Mouse (Mus musculus) hindlimb bud, embryonic 11.5 days (tissue): ENCODE results near the gene S100z.
A peak's percentile ranks its signal among the peaks of the same experiment; 100 is the strongest.

Experiments used
- DNase-seq: peaks from one replicate; pipeline ENCODE4 v3.0.0-alpha.2; 2012; ENCODE audit warnings: low read depth, low spot score; ENCODE audit errors: extremely low spot score

S100z gene

GRCm38 (mm10) chr13:95478671-95479413 is at the start of gene S100z:
TSS of gene S100z (minus strand) at chr13:95478721.
- DNase-seq: no peak

DNA sequence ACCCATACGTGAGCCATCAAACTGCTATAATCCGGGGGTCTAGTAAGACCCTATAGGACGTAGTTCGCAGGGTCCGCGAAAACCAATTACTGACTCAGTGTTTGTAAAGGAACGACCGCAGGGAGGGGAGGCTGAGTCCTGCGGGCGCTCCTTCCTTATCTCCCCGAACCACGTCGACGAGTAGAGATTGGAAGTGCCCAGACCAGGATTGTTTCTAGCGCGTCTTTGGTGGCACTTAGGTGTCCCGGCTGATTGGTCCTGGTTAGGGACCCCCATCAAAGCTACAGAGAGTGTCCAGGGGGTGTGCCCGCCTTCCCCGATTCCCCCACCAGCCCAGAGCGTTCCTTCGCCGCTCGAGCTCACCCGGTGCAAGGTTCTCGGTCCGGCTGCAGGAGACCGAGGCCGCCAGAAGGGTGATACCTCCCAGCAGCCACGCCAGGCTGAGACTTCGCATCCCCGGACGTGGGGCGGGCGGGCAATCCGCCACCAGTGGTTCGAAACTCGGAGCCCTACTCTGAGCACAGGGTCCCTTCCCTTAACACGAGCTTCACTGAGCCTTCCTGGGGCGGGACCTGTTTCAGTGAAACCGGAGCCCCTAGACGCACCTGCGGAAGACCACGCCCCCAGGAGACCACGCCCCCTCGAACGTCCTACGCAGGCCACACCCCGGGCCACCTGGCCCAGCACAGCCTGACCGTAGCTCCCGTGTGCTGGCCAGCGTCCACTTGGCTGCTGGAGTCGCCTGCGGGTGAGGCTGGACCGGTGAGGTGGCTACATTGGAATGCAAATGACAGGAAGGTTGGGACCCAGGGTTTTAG is 46.4 kb upstream of the S100z start, which contains the start of gene F2rl1:
F2rl1 (minus strand) TSS at position 554 of the 818 bp plus-strand sequence.
- no peak for DNase-seq

DNA sequence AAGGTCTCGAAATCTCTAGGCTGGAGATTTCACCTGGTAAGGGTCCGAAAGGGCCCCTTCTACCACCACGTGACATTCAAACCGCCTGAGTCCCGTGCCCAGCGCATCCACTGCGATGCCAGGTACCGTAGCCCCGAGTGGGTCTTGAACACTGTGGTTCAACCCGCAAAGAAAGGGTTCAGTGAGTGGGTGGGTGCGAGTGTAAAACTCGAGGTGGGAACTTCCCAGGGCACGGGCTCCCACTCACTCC is 45.8 kb upstream of the S100z start:
- no peak for DNase-seq

DNA sequence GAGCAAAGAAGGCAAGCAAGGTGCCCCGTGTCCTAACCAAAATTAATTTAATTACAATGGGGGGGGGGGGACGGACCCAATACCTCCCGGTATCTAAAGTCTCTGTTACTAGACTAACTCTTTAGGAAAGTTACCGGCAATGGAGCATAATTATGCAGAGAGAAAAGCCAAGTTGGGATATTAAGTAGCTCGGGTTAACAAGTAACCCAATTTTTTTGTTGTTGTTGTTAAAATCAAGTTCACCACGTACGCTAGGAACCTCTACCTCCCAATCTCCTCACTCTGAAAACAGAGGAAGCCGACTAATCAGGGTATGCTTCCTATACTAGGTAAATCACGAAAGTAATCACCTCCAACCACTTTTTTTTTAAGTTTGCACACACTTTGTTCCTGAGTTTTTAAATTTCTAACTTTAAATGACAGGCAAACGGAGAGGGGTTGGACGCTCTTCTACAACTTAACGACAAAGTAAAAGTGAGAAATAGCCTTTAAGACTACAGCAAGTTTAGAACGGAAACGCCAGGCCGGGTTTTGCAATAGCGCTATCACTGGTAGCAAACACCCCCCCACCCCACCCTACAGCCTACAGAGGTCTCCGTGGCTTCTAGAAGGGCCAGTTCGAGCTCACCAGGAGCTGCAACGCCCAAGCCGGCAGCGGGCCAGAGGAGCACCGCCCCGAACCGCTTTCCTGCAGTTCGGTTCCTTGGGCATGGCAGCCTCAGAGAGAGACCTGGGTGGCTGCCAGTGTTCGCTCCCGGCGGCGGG is 45.3 kb upstream of the S100z start:
- no peak for DNase-seq

DNA sequence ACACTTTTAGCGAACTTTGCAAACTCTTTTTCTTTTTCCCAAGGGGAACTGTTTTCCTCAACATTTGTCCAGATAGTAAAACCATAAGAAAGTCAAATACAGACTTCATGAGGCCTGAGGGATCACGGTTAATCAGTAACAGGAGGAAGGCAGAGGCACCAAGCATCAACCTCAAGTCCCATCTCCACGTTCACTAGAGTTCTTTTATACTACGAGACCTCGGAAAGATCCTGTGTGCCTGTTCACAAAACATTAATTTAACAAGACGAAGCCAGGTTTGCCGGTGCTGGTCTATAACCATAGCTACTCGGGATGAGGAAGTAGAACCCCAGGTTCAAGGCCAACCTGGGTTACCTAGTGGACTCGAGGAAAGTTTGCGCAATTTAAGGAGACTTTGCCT is 43.7 kb upstream of the S100z start:
- DNase-seq: no peak

DNA sequence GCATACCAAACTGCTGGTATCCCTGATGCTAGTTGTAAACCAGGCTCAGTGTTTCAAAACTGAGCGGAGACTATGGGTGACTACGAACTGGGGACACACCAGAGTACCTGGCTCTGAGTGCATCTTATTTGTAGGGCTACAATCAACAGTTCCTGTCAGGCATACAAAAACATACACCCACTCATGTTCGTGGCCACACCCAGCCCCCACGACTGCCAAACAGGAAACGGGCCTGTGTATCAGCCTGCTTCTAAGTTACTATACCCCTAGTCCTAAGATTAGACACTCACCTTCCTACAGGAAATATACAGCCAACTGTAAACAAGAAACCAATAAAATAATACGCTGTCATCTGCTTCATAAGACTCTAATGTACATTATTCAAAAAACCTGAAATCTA is 42.5 kb upstream of the S100z start:
- no peak for DNase-seq

GRCm38 (mm10) chr13:95514756-95515155 is 36.2 kb upstream of the S100z start:
- no peak for DNase-seq

DNA sequence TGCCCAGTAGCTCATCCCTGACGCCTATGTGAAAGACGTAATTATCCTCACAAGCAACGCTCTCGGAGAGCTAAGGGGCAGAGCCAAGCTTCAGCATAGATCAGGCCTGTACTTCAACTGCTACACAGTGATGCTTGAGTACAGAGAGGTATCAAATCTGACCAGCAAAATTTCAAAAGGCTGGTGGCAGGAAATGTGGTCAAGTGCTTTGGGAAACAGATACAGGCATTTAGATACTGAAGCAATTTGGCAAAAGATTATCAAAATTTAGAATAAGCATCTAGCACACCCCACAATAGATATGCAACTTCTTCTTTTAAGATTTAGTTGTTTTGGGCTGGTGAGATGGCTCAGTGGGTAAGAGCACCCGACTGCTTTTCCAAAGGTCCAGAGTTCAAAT is 31.5 kb upstream of the S100z start:
- no peak for DNase-seq

GRCm38 (mm10) chr13:95503279-95503917 is 24.9 kb upstream of the S100z start:
- DNase-seq: no peak

GRCm38 (mm10) chr13:95496601-95497000 is 18.1 kb upstream of the S100z start:
- DNase-seq: no peak

GRCm38 (mm10) chr13:95494812-95495211 is 16.3 kb upstream of the S100z start:
- no peak for DNase-seq

DNA sequence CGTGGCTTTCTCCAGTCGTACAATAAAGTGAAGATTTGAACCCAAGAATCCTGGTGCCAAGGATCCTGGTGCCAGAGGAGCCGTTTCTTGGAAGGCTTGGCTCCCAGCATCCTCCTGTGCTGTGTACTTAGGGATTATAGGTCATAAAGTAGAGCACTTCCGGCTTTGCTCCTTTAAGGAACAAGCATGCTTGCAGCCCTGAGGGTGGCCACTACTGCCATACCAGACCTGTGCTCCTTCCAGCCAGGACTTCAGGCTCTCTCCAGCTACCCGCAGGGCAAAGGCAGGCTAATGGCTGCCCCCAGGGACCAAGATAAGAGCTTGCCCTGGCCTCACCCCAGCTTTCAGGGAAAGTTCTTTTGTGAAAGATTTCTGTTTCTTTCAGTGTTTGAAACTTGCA is 14.8 kb upstream of the S100z start:
- DNase-seq: no peak

DNA sequence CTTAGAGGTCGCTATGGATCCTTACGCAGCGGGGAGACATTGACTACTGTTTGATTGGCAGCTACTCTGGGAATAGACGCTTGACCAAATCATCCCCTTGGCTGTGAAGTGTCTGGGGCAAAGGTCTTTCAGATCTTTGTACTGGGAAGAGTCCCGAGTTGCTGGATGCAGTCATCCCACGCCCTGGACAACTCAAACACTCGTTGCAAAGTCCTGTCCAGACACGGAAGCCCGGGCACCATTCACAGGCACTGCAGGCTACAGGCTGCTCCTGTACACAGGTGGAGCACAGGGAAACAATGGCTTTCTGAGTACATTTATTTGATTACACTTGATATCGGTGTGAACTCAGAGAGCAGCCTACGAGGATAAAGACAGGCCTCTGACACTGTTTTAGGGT is 12.8 kb upstream of the S100z start:
- no peak for DNase-seq

DNA sequence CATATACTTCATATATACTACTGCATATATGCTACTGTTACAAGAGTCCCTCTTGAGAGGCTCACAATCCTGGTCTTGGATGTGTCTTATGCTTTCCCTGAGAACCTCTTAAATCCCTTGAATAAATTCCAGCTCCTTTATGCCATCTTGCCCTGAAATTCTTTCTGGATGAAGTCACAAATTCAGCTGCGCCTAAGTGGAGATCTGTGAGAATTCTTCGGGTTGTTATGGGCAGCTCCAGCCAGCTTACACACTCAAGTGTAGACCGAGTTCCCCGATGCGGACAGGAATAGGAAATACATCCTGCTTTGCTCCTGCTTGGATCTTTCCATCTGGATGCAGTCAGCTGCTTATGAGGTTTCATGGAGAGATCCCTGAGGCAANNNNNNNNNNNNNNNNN is 6.1 kb upstream of the S100z start:
- no peak for DNase-seq

GRCm38 (mm10) chr13:95481428-95481827 is 2.9 kb upstream of the S100z start:
- DNase-seq: peak; percentile 60

DNA sequence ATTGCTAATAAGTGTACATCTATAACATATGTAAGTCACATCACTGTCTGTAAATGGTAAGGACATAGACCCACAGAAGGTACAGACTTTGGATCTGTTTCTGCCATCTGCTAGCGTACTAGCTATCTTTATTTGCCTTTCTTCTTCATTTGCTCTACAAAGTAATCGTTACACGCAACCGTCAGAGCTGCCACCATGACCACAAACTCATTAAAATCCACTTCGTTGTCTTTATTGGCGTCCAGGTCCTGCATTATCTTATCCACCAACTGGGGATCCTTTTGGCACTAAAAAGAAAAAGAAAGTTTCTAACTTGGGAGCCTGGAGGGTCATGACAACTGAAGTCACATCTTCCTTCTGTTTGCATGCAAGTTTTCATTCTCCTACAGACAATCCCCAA is 1.3 kb downstream of the S100z start:
- DNase-seq: no peak

DNA sequence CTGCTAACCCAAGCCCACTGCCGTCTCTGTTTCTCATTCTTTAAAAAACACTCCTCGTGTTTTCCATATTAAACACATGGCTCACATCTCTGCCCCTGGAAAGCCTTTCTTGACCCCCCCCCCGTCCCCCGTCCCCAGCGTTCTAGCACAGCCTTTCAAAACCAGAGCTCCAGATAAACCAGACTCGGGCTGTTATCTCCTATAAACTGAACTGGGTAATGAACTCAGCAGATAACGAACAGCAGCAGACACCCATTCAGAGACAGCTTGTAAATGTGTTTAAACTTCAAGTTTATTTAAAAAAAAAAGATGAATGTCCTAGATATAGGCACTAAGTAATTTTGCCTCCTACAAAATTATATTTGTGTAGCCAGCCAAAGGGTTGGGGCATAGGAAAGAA is 3.4 kb downstream of the S100z start:
- DNase-seq: no peak

DNA sequence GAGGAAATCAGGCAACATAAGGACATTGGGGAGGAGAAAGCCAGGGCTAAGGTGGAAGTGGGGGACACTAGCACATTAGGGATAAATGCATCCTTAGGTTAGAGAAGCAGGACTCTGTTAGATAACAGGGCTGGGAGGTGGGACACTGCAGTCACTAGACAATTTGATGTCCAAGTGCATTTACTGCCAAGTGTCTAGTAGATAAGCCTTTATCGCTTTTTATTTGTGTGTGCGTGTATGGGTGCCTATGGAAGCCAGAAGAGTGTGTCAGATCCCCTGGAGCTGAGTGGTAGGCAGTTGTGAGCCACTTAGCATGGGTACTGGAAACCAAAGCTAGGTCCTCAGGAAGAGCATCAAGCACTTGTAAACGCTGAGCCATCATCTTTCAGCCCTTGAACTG is 4.2 kb downstream of the S100z start:
- DNase-seq: no peak

DNA sequence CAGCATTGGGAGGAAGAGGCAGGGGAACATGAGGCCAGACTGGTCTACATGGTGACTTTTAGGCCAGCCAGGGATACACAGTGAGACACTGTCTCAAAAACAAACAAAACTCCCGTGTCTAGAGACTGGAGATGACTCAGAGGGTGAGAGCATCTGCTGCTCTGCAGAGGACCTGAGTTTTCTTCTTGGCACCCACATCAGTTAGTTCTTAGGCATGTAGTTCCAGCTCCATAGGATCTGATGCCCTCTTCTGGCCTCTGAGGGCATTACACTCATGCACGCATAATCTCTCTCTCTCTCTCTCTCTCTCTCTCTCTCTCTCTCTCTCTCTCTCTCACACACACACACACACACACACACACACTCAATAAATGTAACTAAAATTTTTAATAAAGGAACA is 7.6 kb downstream of the S100z start:
- no peak for DNase-seq

- DNase-seq: no peak
These were observed 27.0 kb downstream of the S100z start for GRCm38 (mm10) chr13:95451529-95451928.

GRCm38 (mm10) chr13:95450636-95451210 is 27.8 kb downstream of the S100z start:
- DNase-seq: no peak
